Mouse (Mus musculus): ENCODE results near the gene App. TPM values are rescaled to one million over a fixed set of nuclear protein-coding genes. Genes with fewer than 3 reads are reported as not detected.

The App gene
- total RNA-seq, 2 experiments from 2014 or later = 80.3 to 84.8 TPM

DNA sequence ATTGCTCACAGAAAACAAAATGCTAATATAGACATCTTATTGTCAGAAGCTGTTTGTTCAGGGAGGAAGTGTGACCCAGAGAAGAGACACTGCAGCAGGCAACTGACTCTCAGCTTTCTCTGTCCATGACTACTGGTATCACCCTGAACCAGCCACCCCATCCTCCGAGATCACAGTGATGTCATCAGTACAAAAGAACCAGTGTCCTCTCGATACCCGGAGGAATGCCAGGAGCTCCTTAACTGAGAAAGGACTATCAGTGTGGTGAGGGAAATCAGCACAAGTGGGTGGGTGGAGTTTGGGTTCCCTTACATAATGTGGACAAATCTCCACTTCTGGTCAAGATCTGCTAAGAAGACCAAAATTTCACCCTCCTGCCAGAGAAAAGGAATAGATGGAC is 150.5 kb downstream of the App start:
- DNase-seq = no peak

DNA sequence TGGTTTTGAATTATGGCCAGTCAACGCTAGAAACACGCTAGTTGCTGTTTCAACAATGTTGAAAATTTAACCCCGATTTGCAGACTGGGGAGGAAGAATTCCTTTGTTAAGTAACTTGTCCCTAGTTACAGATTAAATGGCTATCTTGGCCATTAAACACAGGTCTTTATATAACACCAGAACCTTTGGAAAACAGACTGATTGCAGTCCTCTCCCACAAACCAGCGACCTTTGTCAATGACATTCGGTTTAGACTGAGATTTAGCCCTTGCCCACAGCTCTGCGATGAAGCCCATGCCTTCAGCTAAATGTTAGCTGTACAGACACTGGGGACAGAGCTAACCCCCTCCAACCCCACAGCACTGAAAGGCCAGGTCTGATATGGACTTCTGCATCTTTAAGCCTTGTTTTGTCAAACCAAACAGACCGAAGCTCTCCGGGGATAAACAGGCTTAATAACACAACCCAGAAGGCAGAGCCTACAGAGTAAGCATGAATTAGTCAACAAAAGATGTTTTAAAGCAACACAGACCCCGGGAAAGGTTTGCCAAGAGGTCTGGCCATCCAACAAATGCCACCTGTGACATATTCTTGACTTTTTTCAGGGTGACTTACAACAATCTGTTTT is 152.8 kb downstream of the App start:
- no peak for DNase-seq

DNA sequence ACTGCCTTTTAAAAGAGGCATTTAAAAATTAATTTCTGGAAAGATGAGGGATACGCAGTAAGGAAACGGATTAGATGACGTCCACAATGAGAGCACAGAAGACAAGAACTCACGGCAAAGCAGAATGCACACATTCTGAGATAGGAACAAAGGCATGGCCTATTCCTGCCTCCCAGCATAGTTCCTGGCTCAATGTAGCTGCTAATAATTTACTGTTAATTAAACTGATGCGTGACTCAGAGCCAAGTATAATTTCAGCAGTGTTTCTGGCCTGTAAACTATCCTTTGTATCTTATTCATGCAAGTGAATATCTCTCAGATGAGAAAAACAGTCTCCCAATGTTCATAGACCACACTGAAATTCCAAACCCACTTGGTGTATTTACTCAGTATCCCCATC is 154.3 kb downstream of the App start:
- no peak for DNase-seq

DNA sequence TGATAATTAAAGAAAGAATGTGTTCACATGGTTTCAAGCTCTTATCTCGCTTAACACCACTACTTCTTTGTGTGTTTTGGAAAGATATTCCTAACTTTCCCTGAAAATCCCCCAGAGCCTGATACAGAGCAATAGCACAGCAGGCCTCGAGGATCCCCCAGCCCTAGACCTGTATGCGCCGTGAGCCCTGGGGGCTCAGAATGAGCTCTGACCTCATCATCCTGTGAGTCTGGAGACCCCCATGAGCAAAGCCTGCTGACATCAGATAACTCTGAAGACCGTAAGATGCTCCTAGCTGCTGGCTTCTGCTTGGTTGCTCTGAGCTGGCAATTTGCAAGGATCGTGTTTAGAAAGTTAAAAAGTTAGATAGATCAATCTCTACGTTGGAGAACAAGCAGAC is 155.7 kb downstream of the App start:
- no peak for DNase-seq

DNA sequence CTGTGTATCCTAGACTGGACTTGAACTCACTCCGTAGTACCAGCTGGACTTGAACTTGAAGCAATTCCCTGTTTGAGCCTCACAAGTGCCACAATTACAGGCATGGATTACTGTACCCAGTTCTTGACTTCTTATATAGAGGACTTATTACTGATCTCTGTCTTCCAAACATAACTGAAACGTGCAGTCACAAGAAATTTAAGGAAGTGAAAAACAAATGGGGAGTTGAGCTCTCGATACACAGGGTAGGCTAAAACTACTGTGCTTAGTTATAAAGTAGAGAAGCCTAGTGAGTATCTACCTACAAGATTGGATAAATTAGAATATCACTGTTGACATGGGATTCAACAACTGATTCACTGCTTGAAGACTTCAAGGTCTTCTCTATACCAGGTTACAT is 160.9 kb downstream of the App start:
- no peak for DNase-seq

DNA sequence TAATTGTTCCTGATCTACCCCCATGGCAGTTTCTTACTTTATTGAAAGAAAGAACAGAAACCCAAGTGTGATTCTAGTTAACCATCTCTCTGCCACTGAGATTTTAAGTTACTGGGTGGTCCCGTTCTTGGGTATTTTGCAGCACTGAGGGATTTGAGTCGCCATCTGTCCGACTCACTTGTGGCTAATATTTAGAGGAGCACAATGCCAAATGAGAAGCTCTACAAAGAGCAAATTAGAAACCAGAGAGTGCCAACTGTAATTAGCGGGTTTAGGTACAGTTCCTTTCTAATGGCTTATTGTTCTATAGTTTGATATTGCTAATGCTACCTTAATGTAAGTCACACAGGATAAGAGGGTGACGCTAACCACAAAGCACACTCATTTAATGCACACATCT is 161.4 kb downstream of the App start:
- DNase-seq = no peak

DNA sequence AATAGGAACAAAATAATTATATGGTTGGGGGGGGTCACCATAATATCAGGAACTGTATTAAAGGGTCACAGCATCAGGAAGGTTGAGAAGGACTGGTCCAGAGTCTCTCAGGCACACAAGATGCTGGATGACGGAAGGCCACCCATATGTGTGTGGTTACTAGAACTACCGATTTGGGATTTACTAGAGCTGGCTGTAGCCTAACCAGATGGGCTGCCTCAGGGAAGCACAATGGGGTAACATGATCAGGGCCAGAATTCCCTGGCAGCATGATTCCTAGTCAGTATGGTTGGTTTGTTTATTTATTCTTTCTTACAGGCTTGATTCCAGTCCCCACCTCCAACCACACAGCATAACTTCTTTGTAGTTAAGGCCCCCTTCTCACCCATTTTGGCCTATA is 162.9 kb downstream of the App start:
- no peak for DNase-seq

DNA sequence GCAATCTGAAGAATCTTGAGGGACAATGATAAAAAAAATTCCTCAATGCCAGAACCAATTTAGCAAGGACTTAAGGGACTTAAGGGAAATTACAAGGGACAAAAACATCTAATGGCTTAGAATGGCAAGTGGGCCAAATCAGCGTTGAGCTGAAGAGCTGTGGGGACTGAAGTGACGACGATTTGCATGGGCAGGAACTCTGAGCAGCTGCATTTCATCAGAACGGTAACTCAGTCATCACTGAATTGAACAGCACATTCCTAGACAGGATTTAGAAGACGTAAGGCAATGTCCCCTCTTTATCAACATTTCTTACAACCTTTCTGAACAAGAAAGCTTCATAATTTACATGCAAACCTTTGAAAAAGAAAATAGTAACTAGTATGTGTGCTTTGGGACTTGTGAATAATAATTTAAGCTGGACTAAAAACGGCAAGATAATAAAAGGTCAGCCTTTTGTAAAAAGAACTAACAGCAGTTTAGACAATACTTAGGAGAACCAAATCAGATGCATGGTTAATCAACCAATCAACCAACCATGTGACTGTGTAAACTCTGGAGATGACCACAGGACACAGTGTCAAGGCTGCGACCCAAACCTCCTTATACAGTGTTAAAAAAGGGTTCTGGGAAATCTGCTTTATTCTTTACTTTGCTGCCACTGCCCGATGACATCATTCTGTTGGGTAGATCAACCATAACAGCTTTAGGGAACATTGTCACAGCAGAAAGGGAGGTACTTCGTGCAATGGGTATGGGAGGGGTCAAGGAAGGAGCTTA is 164.5 kb downstream of the App start:
- no peak for DNase-seq

DNA sequence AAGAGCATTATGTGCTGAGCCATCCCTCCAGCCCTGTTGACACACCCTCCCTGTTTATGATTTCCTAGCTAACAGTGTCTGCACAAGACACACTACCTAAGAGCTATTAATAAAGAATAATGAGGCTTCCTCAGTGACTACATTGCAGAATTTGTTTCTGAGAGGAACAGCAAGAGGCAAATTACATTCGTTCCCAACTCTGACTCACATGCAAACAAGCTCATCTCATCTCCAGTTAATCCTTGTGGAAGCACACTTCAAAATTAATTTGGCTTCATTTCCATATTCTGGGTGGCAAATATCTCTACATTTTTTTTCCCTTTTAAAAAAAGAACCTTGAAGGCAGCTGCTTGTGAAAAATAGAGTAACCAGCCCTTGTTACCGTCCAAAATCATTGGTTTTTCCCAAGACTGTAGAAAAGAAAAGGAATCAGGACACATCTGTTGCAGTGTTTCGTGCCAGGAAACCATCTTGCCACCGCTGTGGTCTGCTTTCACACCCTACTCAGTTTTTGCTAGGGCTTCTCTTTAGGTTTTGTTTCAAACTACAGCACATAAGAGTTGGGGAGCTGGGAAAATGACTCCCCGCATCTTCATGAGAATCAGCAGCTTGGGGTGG is 171.5 kb downstream of the App start:
- DNase-seq = no peak

DNA sequence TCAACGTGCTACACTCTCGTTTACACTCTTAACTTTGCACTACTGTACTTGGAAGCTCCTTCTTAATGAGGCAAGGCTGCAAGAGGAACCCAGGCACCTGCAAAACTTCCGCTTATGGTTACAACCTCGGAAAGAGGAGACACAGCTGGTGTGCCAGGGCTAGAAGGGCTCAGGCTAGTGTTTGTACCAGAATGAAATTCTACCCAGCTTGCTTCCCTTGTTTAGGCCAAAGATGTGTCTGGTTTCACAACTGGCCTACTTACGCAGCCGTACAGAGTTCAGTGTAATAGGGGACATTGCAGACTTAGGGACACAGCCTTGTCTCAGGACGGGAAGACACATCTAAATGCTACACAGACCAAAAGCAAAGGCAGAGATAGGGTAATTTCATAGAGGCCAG is 173.3 kb downstream of the App start:
- DNase-seq = peak; percentile 30

DNA sequence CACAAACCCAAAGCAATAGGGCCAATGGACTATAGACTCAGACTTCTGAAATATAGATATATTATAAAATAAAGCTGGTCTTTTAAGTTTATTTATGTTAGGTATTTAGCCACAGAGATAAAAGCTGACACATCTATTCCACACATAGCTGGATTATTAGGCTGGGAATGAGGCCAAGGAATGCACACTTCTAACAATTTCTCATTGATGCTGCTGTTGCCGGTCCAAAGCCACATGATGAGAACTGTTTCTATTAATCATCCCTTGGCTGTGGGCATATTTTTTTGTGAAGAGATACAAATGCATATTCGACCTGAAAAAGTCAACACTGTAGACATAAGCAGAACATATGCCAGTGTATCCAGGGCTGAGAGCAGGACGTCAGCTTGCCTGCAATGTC is 176.0 kb downstream of the App start:
- no peak for DNase-seq

DNA sequence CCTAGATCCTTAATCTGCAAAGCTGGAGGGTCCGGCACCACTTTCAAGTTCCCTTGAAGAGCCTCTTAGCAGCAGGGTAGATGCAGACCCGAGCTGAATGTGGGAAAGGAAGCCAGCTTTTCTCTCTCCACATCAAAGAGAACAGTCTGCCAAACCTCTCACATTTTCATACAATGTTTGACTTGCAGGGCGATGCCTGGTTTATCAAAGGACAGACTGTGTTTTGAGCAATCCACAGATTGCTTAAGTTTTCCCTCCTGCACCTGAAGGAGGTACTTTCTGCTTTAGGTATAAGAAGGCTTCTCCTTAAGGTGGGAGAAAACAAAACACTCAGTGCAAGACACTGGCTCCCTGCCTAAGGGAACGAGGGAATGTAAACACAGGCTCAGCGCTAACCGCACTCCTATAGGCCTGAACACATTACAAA is 178.1 kb downstream of the App start:
- DNase-seq = no peak

DNA sequence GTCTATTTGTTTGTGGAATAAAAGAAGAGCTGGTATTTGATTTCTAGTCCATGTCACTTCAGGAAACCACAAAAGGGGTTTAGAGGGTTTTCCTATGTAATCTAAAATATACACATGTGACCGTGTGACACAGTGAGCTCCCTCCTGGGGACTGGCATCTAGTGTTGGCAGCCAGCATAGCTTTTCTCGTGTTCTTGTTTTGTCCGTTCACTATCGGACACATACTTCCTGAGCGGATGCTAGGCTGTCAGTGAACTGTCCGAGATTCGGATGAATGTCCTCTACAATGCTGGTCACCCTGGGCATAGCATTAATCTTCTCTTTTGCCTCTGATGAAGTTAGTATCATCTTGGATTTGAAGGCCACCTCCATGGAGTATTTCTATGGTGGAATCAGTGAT is 180.7 kb downstream of the App start:
- no peak for DNase-seq

DNA sequence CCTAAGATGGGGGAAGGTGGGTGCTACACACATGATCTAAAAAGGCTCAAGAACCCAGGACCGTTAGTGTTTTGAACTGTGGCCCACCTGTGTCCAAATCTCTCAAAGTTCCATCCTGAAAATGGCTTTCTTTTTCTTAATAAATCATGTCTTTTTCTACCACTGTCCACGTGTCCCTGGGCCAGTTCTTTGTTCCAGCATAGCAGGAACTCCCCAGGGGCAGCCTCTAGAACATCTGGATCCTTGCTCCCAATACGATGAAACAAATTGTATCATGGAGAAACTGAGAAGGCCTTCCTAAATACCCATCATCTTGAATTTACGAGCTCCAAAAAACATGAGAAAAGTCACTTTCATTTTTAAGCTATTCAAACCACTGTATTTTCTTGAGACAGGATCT is 182.6 kb downstream of the App start:
- DNase-seq = no peak

DNA sequence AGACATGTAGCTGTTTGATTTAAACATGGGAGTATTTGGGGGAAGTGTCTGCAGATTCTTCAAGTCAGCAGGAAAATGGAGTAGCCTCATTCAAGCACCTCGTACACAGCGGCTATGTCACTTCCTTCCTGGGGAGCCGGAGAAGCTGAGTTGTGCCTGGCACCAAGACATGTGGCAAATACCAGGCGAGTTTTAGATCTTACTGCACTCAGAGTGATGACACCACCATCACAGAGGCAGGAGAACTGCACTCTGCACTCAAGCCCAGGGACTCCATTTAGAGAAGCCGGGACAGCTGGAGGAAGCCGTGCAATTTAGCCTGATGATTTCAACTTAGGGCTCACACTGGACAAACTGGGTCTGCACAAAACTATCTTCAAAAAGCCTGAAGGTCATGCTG is 183.6 kb downstream of the App start:
- DNase-seq = peak; percentile 15

DNA sequence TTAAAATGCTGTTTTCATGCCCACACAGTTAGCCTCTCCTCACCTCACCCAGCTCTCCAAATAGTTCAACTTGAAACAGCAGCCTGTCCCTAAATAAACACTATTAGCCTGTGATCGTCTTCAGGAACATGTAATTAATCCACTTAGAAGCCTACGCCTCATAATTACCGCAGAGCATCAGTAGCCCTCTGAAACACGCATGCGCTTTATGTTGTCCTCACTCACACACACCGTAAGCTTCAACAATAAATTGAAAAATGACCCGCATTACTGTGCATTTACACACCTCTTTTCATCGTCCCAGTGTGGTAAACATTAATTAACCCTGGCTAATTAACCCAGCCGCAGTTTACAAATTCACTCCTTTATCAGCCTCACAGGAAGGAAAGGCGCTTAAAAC is 184.1 kb downstream of the App start:
- DNase-seq = no peak

DNA sequence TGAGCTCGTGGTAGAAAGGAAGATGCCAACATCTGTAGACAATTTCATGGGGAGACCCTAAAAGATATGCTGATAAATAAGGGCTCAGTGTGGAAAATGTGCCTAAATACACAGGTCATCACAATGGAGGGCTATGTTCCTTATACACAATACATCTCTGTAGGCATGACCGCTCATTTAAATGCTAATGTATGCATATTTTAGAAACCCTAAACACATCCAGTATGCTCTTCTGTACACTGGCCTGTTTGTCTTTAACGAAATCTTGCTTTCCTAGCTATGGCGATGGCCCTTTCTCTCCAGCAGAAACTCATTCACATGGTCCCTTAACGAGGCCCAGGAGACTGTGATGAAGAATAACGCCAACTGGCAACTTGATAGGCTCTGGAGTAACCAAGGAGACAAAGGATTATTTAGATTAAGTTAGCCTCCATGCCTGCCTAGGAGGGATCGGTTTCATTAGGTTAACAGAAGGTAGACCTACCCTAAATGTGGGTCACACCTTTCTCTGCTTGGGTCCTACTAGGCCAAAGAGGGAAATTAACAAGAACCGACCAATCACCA is 185.8 kb downstream of the App start:
- DNase-seq = no peak

DNA sequence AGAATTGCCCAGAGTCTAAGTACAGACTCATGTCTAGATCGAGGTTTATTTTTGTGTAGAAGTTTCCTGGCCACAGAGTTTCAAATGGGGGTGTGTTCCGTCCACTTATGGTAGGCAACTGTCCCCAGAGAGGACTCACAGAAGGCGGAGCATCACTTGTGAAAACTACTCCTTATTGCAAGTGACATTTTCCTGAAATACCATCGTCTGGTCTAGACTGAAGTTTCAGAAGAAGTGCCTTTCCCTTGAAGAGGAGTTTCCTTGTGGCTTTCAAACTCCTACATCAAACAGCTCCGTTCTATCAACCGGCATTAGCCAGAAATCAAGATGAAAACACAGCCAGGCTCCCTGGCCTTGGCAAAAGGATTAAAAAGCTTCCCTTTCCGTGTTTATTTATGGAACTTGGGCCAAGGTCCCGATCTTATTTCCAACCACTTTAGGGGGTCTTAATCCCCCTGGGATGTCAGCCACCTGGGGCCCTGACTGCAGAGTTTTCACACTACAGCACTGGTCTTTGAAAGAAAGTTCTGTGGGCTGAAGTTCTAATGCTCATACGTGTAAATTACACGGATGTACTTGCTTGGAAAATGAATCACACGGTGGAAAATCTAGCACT is 187.4 kb downstream of the App start:
- DNase-seq = no peak

DNA sequence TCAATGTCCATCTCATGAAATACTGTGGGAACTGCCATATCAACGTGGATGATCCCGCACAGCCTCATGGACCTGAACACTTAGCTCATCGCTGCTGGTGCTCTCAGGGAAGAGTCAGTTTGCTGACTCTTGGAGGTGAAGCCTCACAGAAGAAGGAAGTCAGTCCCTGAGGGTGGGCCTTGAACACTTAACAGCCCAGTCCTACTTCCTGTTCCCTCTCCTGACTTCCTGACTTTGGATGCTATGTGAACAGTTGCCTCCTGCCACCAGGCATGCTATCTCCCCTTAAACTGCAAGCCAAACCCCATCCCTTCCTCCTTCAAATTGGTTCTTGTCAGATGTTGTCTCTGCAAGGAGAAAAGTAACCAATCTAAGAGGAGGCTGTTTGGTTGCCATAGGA is 188.2 kb downstream of the App start:
- no peak for DNase-seq

DNA sequence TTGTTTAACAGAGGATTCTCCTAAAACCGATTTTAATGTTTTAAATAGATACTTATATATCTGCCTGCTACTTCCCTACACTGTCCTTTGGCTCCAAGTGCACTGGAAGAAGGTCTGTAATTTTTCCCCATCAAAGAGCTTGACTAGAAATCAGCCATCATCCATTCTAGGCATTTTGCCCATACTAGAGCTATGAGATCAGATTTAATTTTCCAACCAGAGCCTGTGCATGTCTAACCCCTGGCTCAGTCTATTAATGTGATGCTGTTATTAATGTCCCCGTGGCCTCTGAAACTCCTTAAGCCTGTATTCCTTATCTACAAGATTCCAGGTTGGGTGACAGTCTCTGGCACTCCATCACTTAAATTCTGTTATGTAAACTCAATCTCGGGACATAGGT is 190.1 kb downstream of the App start:
- DNase-seq = no peak

DNA sequence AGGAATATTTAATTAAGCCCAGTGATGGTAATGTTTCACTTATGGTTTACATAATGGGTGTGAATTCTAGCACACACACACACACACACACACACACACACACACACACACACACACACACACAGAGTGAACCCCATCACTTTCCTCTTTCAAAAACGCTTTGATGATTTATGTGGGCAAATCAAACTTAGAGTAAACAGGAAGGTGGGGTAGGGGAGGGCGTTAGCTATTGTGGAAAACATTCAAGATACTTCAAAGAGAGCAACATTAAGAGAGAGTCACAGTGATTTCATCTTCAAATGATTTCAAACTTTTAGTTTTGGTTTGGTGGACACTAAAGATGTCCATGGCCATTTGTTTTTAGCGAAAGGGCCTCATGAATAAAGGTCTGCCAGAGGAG is 191.0 kb downstream of the App start:
- DNase-seq = no peak

DNA sequence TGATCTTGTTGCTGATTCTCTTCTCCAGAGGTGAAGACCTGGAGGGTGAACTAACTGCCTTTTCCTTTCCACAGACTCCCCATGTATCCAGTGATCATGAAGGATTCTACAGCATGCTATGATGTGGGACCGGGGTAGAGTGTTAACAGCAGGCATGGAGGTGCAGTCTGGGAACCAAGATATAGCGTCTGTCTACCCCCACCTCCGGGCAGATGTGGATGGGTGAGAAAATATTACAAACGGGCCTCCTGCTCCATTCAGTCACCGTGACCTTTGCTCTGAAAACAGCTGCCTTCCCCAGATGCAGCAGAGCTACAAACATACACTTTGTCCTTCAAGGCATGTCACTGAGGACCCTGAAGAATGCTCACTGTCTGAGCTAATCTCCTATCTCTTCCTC is 195.0 kb downstream of the App start:
- no peak for DNase-seq

DNA sequence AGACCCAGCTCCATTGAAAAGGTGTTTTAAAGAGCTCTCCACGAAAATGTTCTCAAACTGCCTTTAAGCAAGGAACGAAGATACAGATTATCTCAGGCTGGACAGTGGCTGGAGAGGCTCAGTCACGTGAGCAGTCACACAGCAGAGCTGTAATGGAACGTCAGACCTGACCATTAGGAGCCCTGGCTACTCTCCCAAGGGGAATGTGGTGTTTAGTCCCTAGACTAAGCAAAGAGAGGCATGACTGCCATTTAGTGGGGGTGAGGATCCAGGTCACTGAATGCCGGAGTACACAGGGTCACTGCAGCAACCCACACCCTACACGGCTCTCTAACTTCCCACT is 199.4 kb downstream of the App start:
- DNase-seq = no peak

All from gastrocnemius, postnatal 25 days (tissue).